Mouse (Mus musculus) left cerebral cortex, adult 9 months (tissue): ENCODE measurements around the gene Sdk1.
A peak's percentile ranks its signal among the peaks of the same experiment; 100 is the strongest.

Source experiments
- DNase-seq, 2 experiments: peaks; one replicate each; pipeline ENCODE4 v3.0.0; 2022; ENCODE audit warnings: low spot score in 2 of 2

Sdk1 gene

DNA sequence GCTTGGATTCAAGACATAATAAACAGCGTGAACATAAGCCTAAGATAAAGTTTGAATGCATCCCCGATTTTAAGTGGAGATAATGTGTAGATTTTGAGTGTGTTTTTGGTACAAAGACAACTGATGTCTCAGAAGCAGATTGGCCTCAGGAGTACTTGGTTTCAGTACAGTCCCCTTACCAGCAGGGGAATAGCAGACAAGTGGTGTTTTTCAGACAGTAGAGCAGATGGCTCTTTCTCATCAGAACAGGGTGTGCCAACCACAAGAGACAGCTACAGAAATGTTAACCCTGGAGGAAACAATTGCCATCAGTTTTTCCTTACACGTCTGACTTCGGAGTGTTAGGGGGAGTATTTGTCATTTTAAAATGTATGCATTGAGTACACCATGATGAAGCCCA lies 83.6 kb downstream of the Sdk1 start:
- DNase-seq: peak in 1 of 2 experiments; percentile 16

- no peak for DNase-seq
These were observed 103.1 kb downstream of the Sdk1 start for GRCm38 (mm10) chr5:141344376-141344775.

GRCm38 (mm10) chr5:141345476-141345875 lies 104.2 kb downstream of the Sdk1 start:
- DNase-seq: no peak

- no peak for DNase-seq
These were observed 121.4 kb downstream of the Sdk1 start for GRCm38 (mm10) chr5:141362676-141363075.

DNA sequence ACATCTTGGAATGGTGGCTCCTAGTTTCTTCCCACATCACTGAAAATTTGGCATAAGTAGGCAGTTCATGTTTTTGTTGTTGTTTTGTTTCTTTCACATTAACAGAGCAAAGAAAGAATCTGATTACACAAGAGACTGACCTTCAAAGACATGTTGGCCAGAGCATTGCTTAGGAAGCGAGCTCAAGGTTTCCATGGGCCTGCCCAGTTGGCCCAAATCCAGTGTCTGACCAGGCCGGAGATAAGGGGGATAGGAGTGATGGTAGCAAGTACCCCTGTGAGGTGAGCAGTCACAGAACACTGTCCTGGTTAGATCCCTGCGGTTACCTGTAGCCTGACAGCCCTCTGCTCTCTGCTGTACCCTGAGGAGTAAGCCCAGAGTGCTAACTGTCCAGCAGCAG lies 122.7 kb downstream of the Sdk1 start:
- no peak for DNase-seq

DNA sequence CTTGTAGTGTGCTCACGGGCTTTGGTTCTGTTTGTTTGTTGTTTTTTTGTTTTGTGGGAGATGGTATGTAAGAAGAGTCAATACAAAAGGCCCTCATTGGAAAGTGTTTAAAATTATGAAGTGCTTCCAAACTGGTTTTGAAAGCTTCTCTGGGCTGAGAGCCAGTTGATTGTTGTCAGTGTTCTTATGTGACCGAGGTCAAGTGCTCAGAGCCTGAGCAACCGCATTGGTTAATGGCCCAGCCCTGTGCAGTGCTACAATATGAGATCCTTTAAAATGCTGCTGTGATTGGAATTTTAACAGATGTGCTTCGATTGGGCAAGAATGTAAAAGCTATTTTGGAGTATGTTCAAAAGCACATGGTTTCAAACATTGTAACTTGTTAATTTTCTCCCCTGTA lies 127.3 kb downstream of the Sdk1 start:
- no peak for DNase-seq

- no peak for DNase-seq
These were observed 133.5 kb downstream of the Sdk1 start for GRCm38 (mm10) chr5:141374797-141375196.

- DNase-seq: no peak
These were observed 138.8 kb downstream of the Sdk1 start for GRCm38 (mm10) chr5:141379836-141380773.

- DNase-seq: no peak
These were observed 139.5 kb downstream of the Sdk1 start for GRCm38 (mm10) chr5:141380774-141381156.

DNA sequence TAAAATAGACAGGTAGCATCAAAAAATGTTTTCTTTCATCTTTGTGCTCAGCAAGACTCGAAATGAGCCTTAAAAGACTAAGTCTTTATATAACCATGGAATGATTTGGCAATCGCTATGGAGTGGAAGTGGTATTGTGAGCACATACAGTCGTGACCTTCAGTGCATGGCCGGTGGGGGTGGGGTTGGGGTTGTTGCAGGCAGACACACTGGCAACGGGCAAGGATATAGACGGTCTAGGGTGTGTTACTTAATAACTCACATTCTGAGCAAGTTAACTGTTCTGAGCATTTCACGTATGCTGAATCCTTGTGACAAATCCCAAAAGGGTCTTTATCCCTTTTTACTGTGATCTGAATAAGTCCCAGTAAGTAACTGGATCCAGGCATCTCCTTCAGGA lies 140.3 kb downstream of the Sdk1 start:
- no peak for DNase-seq

GRCm38 (mm10) chr5:141382246-141382835 lies 141.1 kb downstream of the Sdk1 start:
- DNase-seq: no peak

DNA sequence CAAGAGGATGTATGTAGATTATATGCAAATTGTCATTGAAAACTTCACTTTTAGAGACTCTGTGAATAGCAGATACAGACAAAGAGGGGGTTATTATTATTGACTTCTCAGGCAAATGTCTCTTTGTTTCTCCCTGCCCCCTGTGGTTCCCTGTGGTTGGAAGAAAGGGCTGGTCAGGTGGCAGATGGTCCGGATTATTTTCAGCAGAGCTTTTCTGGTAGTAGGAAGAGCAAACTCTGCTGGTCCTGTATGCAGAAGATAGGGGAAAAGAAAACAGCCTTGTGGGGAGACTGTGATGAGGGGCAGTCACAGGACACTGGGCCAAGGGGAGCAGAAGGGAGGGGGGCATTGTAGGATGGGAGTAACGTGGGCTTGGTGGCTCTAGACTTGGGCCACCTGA lies 147.2 kb downstream of the Sdk1 start:
- no peak for DNase-seq

DNA sequence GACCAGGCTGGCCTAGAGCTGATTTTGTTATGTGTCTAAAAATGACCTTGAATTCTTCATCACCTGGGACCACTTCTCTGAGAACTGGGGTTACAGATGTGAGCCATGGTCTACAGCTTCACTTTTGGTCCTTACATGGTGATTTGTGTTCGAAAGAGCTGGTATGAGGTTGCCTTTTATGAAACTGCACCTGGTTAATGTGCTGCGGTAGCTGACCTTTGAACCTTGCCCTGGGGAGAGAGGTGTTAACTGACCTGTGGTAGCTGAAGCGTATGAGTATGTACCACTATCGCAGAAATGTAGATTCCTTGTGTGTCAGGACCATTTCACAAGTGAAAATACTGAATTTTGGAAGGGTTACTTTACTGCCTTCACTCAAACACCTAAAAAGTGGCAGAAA lies 149.3 kb downstream of the Sdk1 start:
- no peak for DNase-seq

DNA sequence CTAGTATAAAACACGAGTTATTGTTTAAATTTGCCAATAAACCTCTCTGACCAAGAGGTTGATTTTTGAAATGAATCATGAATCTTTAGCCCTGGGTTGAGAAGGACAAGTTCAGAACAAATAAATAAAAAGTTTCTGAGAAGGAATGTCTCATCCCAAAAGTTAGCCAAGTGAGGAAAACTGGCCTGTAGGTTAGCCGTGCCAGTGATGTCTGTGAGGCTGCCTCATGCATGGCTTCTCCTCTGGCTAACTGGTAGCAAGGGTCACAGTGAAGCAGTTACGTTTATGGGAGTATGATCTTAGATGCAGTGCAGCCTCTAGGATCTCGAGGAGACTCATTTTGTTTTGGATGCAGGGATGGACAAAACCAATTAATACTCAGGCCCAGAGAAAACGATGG lies 149.9 kb downstream of the Sdk1 start:
- DNase-seq: no peak

GRCm38 (mm10) chr5:141393846-141394245 lies 152.6 kb downstream of the Sdk1 start:
- no peak for DNase-seq

DNA sequence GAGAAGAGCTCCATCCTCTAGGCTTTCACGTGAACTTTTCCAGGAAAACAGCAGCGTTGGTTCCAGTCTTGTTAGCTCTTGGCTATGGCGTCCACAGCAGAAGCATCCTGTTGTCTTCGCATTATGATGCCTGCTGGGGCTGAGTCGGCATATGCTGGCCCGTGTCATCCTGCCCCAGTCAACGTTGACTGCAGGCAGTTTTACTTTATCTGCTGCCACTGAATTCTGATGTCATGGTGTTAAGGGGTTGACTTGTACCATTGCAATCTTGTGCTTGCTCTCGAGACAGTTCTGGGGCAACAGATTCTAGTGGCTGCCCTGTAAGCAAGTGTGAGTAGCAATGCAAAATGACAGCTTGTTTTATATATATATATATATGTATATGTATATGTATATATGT lies 153.3 kb downstream of the Sdk1 start:
- no peak for DNase-seq

DNA sequence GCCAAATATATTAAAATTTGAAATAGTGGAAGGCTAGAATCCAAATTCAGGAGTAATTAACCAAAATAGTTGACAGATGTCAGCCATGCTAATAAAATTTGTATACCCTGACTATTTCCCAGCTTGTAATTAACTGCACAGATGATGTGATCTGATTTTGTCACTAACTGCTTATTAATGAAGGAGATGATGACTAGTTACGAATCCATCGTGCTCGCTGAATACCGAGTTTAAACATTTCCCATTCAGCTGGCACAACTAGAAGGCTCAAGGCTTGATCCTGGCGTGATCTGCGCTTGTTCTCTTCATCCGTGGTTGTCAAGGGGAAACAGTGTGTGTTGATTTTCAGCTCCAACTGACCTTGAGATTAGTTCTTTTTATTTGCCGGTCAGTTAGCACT lies 162.5 kb downstream of the Sdk1 start:
- DNase-seq: no peak

DNA sequence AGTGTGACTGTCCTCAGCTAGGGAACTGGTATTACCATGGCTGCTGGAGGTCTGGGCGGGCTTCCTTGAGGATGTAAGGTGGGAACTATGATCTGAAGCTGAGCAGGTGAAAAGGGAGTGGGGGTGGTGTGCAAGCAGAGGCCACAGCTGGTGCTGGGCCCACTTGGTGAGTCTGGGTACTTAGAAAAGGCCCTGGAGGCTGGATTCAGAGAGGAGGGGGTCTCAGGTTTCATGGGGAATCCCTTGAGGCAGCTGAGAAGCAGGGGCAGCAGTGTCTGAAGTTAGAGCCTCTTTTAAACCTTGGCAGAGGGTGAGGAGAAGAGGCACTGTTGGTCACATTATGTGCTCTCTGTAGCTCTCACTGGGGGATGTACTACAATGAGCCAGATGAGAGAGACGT lies 163.4 kb downstream of the Sdk1 start:
- DNase-seq: no peak

GRCm38 (mm10) chr5:141406926-141407325 lies 165.6 kb downstream of the Sdk1 start:
- DNase-seq: no peak

DNA sequence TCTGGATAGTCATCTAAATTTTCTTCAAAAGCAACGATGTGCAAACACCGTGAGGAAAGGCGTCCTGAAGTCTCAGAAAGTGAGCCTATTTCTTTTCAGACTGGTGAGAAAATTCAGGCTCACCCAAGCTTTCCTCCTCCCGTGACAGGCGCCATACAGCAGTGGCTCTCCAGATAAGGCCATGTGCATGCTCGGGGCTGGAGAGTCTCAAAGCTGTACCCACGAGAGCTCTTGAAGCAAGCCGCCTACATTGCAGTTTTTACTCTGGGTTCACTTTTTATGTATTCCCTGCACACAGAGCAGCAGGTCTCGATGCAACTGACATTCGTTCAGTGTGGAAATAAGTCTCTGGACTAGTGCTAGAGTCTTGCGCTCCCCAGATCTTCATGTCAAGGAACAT lies 171.7 kb downstream of the Sdk1 start:
- no peak for DNase-seq

DNA sequence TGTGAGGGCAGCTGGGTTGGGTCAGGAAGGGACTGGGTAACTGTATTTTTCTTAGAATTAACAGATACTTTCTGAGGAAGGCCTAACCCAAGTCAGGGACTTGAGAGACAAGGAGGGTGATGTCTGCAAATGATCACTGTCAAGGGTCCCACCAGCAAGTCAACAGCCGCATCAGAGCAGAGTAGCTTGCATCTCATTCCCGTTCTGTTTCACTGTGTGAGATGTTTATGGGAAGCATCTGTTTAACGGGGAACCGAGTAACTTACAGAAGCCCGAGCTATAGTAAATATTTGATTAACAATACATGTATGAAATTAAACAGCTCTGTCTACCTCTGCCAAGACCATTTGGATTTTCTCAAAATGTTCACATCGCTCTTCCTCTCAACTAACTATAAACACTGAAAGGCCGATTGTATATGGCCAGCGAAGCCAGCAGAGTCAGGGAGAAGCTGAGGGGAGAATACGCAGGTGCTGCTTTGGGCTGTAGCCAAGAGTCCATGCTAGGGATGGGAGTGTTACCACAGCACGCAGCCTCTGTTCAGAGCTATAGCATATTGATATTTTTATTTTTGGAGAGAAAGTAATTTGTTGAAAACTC lies 174.5 kb downstream of the Sdk1 start:
- DNase-seq: no peak

GRCm38 (mm10) chr5:141428132-141428531 lies 186.8 kb downstream of the Sdk1 start:
- DNase-seq: no peak

DNA sequence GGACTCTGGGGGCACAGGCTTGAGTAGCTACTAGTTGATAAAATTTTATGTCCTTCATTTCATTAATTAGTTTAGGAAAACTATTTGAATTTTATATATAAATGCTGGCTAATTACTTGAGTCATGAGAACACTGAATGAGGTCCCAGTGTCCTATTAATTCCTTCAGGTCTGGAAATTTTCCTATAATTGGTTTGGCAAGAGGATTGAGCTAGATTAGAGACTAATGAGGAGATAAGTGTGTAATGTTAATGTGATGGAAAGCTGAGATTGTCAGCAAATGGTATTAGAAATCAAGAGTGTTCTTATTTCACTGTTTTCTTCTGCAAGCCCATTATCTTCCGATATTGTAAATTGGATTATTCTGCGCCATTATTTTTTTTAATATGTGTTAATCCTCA lies 192.0 kb downstream of the Sdk1 start:
- DNase-seq: no peak
